Mouse (Mus musculus): ENCODE measurements around the gene Tma7. TPM values are rescaled to one million over a fixed set of nuclear protein-coding genes. Genes with fewer than 3 reads are reported as not detected.

The Tma7 gene
- polyA plus RNA-seq, 1 experiment from 2014 or later, result 683 TPM

GRCm38 (mm10) chr9:109040216-109040615, 42.2 kb downstream of the Tma7 start:
- Histone ChIP-seq H3K27me3 (replicated peaks; ENCODE audit: control insufficient read depth, insufficient read depth, low read length) (no peaks in the 10 kb centered on the region), H3K4me1 (replicated peaks; ENCODE audit: control insufficient read depth, insufficient read depth, low read length) (peaks cover 5% of the 10 kb centered on the region; the same call in 1 of the 2 replicates), H3K36me3 (ENCODE audit: control insufficient read depth, insufficient read depth) (no peaks in the 10 kb centered on the region; the same call in 1 of the 2 replicates), H3K4me2 (replicated peaks; ENCODE audit: low read depth) (peak overlapping the region; percentile 84), H3K9ac (ENCODE audit: low read depth, low read length) (0 out of 2 replicates have a peak overlapping the region, but pooled peaks have one; percentile 34), H3K27ac (ENCODE audit: low read depth, low read length) (peak overlapping the region; percentile 88), H3K4me3 (ENCODE audit: low read depth, low read length) (peak overlapping the region; percentile 76; the same call in 1 of the 2 replicates), H3K9me3 (ENCODE audit: control insufficient read depth) (no peaks in the 10 kb centered on the region)
- TF ChIP-seq CTCF (IDR thresholded peaks at IDR 0.05; ENCODE audit: low read depth), result no peak
- ATAC-seq, result no peak
- 46% methylated on average over 8 of the region's 8 CpGs for WGBS

- WGBS, result 62% methylated on average over 4 of the region's 4 CpGs
- peak overlapping the region; percentile 76; the same call in 1 of the 2 replicates for H3K4me3 ChIP-seq (ENCODE audit: low read depth, low read length)
- no peak for ATAC-seq
- no peak overlapping the region for H3K9ac ChIP-seq (ENCODE audit: low read depth, low read length)
- peak overlapping the region; percentile 84 for H3K4me2 ChIP-seq (replicated peaks; ENCODE audit: low read depth)
- no peaks in the 10 kb centered on the region for H3K27me3 ChIP-seq (replicated peaks; ENCODE audit: control insufficient read depth, insufficient read depth, low read length)
- H3K27ac ChIP-seq (ENCODE audit: low read depth, low read length), result peak overlapping the region; percentile 88
- no peaks in the 10 kb centered on the region; the same call in 1 of the 2 replicates for H3K36me3 ChIP-seq (ENCODE audit: control insufficient read depth, insufficient read depth)
- H3K4me1 ChIP-seq (replicated peaks; ENCODE audit: control insufficient read depth, insufficient read depth, low read length), result peaks cover 5% of the 10 kb centered on the region; the same call in 1 of the 2 replicates
- TF ChIP-seq CTCF (IDR thresholded peaks at IDR 0.05; ENCODE audit: low read depth), result no peak
- no peaks in the 10 kb centered on the region for H3K9me3 ChIP-seq (ENCODE audit: control insufficient read depth)
Observed at GRCm38 (mm10) chr9:109039681-109040080, 42.7 kb downstream of the Tma7 start.

GRCm38 (mm10) chr9:109038901-109039364, 43.5 kb downstream of the Tma7 start:
- peak overlapping the region; percentile 83 for H3K27ac ChIP-seq (ENCODE audit: low read depth, low read length)
- H3K4me1 ChIP-seq (replicated peaks; ENCODE audit: control insufficient read depth, insufficient read depth, low read length), result peaks cover 5% of the 10 kb centered on the region; the same call in 1 of the 2 replicates
- no peaks in the 10 kb centered on the region for H3K9me3 ChIP-seq (ENCODE audit: control insufficient read depth)
- ATAC-seq, result peak; percentile 14
- TF ChIP-seq CTCF (IDR thresholded peaks at IDR 0.05; ENCODE audit: low read depth), result no peak
- H3K36me3 ChIP-seq (ENCODE audit: control insufficient read depth, insufficient read depth), result no peaks in the 10 kb centered on the region
- H3K4me3 ChIP-seq (ENCODE audit: low read depth, low read length), result peak overlapping the region; percentile 76
- WGBS, result 13% methylated on average over 8 of the region's 8 CpGs
- no peaks in the 10 kb centered on the region for H3K27me3 ChIP-seq (replicated peaks; ENCODE audit: control insufficient read depth, insufficient read depth, low read length)
- peak overlapping the region; percentile 84 for H3K4me2 ChIP-seq (replicated peaks; ENCODE audit: low read depth)
- peak overlapping the region; percentile 81 for H3K9ac ChIP-seq (ENCODE audit: low read depth, low read length)

- peak; percentile 71 for ATAC-seq
- H3K36me3 ChIP-seq (ENCODE audit: control insufficient read depth, insufficient read depth), result no peaks in the 10 kb centered on the region
- peaks cover 5% of the 10 kb centered on the region; the same call in 1 of the 2 replicates for H3K4me1 ChIP-seq (replicated peaks; ENCODE audit: control insufficient read depth, insufficient read depth, low read length)
- H3K9ac ChIP-seq (ENCODE audit: low read depth, low read length), result peak within 1 kb of the TSS; percentile 81
- no peak for TF ChIP-seq CTCF (IDR thresholded peaks at IDR 0.05; ENCODE audit: low read depth)
- peak within 1 kb of the TSS; percentile 76 for H3K4me3 ChIP-seq (ENCODE audit: low read depth, low read length)
- no peaks in the 10 kb centered on the region for H3K27me3 ChIP-seq (replicated peaks; ENCODE audit: control insufficient read depth, insufficient read depth, low read length)
- H3K4me2 ChIP-seq (replicated peaks; ENCODE audit: low read depth), result peak within 1 kb of the TSS; percentile 84
- H3K9me3 ChIP-seq (ENCODE audit: control insufficient read depth), result no peaks in the 10 kb centered on the region
- WGBS, result 0% methylated on average over 39 of the region's 40 CpGs
- peak within 1 kb of the TSS; percentile 83 for H3K27ac ChIP-seq (ENCODE audit: low read depth, low read length)
Observed at GRCm38 (mm10) chr9:109038086-109038895, 44.1 kb downstream of the Tma7 start, which contains the start of gene Shisa5. Gene Shisa5 (plus strand): TSS chr9:109038565.

GRCm38 (mm10) chr9:109032435-109032834, 50.0 kb downstream of the Tma7 start:
- no peak overlapping the region for H3K4me2 ChIP-seq (replicated peaks; ENCODE audit: low read depth)
- no peak overlapping the region for H3K4me3 ChIP-seq (ENCODE audit: low read depth, low read length)
- H3K4me1 ChIP-seq (replicated peaks; ENCODE audit: control insufficient read depth, insufficient read depth, low read length), result peaks cover 7% of the 10 kb centered on the region; the same call in 1 of the 2 replicates
- H3K27me3 ChIP-seq (replicated peaks; ENCODE audit: control insufficient read depth, insufficient read depth, low read length), result no peaks in the 10 kb centered on the region
- peaks cover 18% of the 10 kb centered on the region for H3K36me3 ChIP-seq (ENCODE audit: control insufficient read depth, insufficient read depth)
- H3K9me3 ChIP-seq (ENCODE audit: control insufficient read depth), result no peaks in the 10 kb centered on the region
- no peak for ATAC-seq
- H3K9ac ChIP-seq (ENCODE audit: low read depth, low read length), result no peak overlapping the region
- TF ChIP-seq CTCF (IDR thresholded peaks at IDR 0.05; ENCODE audit: low read depth), result no peak
- WGBS, result 79% methylated on average over 6 of the region's 6 CpGs
- H3K27ac ChIP-seq (ENCODE audit: low read depth, low read length), result no peak overlapping the region

GRCm38 (mm10) chr9:109031686-109032085, 50.7 kb downstream of the Tma7 start:
- no peak for TF ChIP-seq CTCF (IDR thresholded peaks at IDR 0.05; ENCODE audit: low read depth)
- no peak for ATAC-seq
- Histone ChIP-seq H3K27ac (ENCODE audit: low read depth, low read length) (no peak overlapping the region), H3K9ac (ENCODE audit: low read depth, low read length) (no peak overlapping the region), H3K4me1 (replicated peaks; ENCODE audit: control insufficient read depth, insufficient read depth, low read length) (peaks cover 7% of the 10 kb centered on the region; the same call in 1 of the 2 replicates), H3K4me2 (replicated peaks; ENCODE audit: low read depth) (no peak overlapping the region), H3K4me3 (ENCODE audit: low read depth, low read length) (no peak overlapping the region), H3K9me3 (ENCODE audit: control insufficient read depth) (no peaks in the 10 kb centered on the region), H3K36me3 (ENCODE audit: control insufficient read depth, insufficient read depth) (peaks cover 25% of the 10 kb centered on the region), H3K27me3 (replicated peaks; ENCODE audit: control insufficient read depth, insufficient read depth, low read length) (no peaks in the 10 kb centered on the region)
- 89% methylated on average over 8 of the region's 8 CpGs for WGBS
